Mouse (Mus musculus) hindbrain, postnatal 0 days (tissue): ENCODE data around the gene Prokr2. TPM values are rescaled to one million over a fixed set of nuclear protein-coding genes. Genes with fewer than 3 reads are reported as not detected.
"Not testable (repeated sequence)": the region's sequence is repeated elsewhere in the genome, so short reads cannot be mapped to it uniquely, and the experiment has no call there.

Experiments
- ATAC-seq: fragments of 200-750 bp; cut with Nextera tagmentation; 2 replicates; pipeline ENCODE4 v1.8.0; 2017; ENCODE audit warnings: mild to moderate bottlenecking, moderate TSS enrichment, moderate library complexity
- DNase-seq: peaks from one replicate; pipeline ENCODE4 v3.0.0-alpha.2; 2015; ENCODE audit warnings: low spot score
- H3K27ac ChIP-seq: fragments of 300-500 bp; sonication (generic); 2 replicates; pipeline ENCODE4 v1.5.1; 2014; ENCODE audit warnings: mild to moderate bottlenecking
- H3K27me3 ChIP-seq: fragments of 300-500 bp; sonication (generic); 2 replicates; pipeline ENCODE4 v1.6.1; 2014; ENCODE audit warnings: low read length, mixed read lengths; ENCODE audit not compliant: insufficient read depth
- H3K36me3 ChIP-seq: fragments of 300-500 bp; sonication (generic); 2 replicates; pipeline ENCODE4 v1.6.1; 2014; ENCODE audit warnings: low read length, mixed read lengths; ENCODE audit not compliant: insufficient read depth
- H3K4me1 ChIP-seq: fragments of 300-500 bp; sonication (generic); 2 replicates; pipeline ENCODE4 v1.6.1; 2014; ENCODE audit warnings: antibody characterized with exemption, low read length, mixed read lengths; ENCODE audit not compliant: insufficient read depth
- H3K4me2 ChIP-seq: fragments of 300-500 bp; sonication (generic); 2 replicates; pipeline ENCODE4 v1.6.1; 2014; ENCODE audit warnings: low read depth, mild to moderate bottlenecking, low read length, moderate library complexity, mixed read lengths
- H3K4me3 ChIP-seq: fragments of 300-500 bp; sonication (generic); 2 replicates; pipeline ENCODE4 v1.5.1; 2014; ENCODE audit warnings: low read length
- H3K9ac ChIP-seq: fragments of 300-500 bp; sonication (generic); replicated peaks from 2 replicates; pipeline ENCODE4 v1.6.1; 2014; ENCODE audit warnings: mild to moderate bottlenecking, low read length, moderate library complexity, mixed read lengths
- H3K9me3 ChIP-seq: fragments of 300-500 bp; sonication (generic); 2 replicates; pipeline ENCODE4 v1.6.1; 2016; ENCODE audit warnings: low read length, mixed read lengths
- CTCF ChIP-seq: IDR thresholded peaks from 2 replicates; pipeline ENCODE4 v1.5.1; 2016; ENCODE audit warnings: antibody characterized with exemption, control low read depth, low read depth
- WGBS: fragments of 180-500 bp; shearing (Covaris S2); extraction: QIAGEN DNeasy Blood & Tissue Kit; methylation state at CpG from one replicate; pipeline ENCODE4 v1.1.7; 2014; 5-methylcytosine and 5-hydroxymethylcytosine counted together
- polyA plus RNA-seq: library from polyadenylated mRNA; unstranded; fragments of >200 nt; fragmentation: Nextera tagmentation; extraction: Ambion mirVana; gene quantifications from 2 replicates; pipeline ENCODE4 v1.2.1, GENCODE M21; 2015
- total RNA-seq: library from RNA; depleted of rRNA; stranded (reverse); fragments of >200 nt; gene quantifications from 2 replicates; pipeline ENCODE4 v1.2.3, GENCODE M21; 2014; rRNA removed

Gene Prokr2
- total and polyA plus RNA-seq, 2 experiments from 2014 or later, result 2.8 to 8.4 TPM

DNA sequence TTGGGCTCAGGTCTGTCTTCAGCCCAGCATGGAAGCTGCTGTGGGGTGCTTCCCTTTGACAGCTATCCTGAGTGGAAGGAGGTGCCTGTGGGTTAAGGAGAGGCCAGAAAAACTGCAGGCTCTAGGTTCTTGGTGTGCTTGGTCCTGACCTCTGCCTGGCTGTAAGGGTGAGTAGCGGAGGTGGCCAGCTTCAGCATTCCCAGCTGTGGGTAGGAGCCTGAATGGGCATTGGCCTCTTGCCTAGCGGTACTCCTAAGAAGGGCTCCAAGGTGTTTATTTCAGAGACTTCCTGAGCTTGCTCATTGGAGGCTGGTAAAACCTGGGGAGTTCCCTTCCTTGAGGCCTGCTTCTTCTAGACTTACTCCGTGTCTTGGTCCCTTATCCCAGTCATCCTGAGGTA is 94.0 kb downstream of the Prokr2 start:
- H3K9ac ChIP-seq, result no peak overlapping the region
- H3K27ac ChIP-seq, result no peak overlapping the region; the same call in 1 of the 2 replicates
- no peak for ATAC-seq
- 59% methylated on average over 3 of the region's 3 CpGs for WGBS
- no peak for DNase-seq
- H3K36me3 ChIP-seq, result peaks cover 20% of the 10 kb centered on the region; the same call in 1 of the 2 replicates
- no peak overlapping the region for H3K4me3 ChIP-seq
- H3K4me2 ChIP-seq, result no peak overlapping the region
- peaks cover 12% of the 10 kb centered on the region for H3K4me1 ChIP-seq
- no peaks in the 10 kb centered on the region for H3K9me3 ChIP-seq
- no peak for TF ChIP-seq CTCF
- no peaks in the 10 kb centered on the region for H3K27me3 ChIP-seq

GRCm38 (mm10) chr2:132290808-132291207 is 94.4 kb downstream of the Prokr2 start:
- WGBS, result 62% methylated on average over 6 of the region's 6 CpGs
- Histone ChIP-seq H3K9ac (no peak overlapping the region), H3K4me1 (peaks cover 12% of the 10 kb centered on the region), H3K27ac (no peak overlapping the region), H3K4me3 (no peak overlapping the region), H3K36me3 (peaks cover 16% of the 10 kb centered on the region; the same call in 1 of the 2 replicates), H3K27me3 (no peaks in the 10 kb centered on the region), H3K4me2 (no peak overlapping the region), H3K9me3 (no peaks in the 10 kb centered on the region)
- no peak for TF ChIP-seq CTCF
- no peak for DNase-seq
- no peak for ATAC-seq

GRCm38 (mm10) chr2:132289213-132289612 is 96.0 kb downstream of the Prokr2 start:
- DNase-seq, ATAC-seq, H3K36me3 ChIP-seq, H3K4me2 ChIP-seq, H3K4me3 ChIP-seq, H3K9ac ChIP-seq, H3K9me3 ChIP-seq, H3K27ac ChIP-seq, H3K27me3 ChIP-seq: not testable (repeated sequence)
- peaks cover 12% of the 10 kb centered on the region for H3K4me1 ChIP-seq
- WGBS, result 86% methylated on average over 5 of the region's 7 CpGs

Other genes with a start within 250 kb of the Prokr2 start
- 62.6 and 83.1 TPM in 2 replicates for gene Slc23a2, start 240.3 kb downstream of the Prokr2 start, total RNA-seq
- gene Slc23a2, start 240.3 kb downstream of the Prokr2 start, polyA plus RNA-seq, result 43.0 and 49.4 TPM in 2 replicates
- 39.1 and 44.3 TPM in 2 replicates for gene Tmem230, start 137.6 kb downstream of the Prokr2 start, total RNA-seq
- 43.3 and 43.8 TPM in 2 replicates for gene Tmem230, start 137.6 kb downstream of the Prokr2 start, polyA plus RNA-seq
- gene Pcna, start 132.1 kb downstream of the Prokr2 start, total RNA-seq, result 140 and 174 TPM in 2 replicates
- gene Pcna, start 132.1 kb downstream of the Prokr2 start, polyA plus RNA-seq, result 130 and 131 TPM in 2 replicates
- 134 and 143 TPM in 2 replicates for gene Cds2, start 122.3 kb downstream of the Prokr2 start, total RNA-seq
- 38.7 and 39.2 TPM in 2 replicates for gene Cds2, start 122.3 kb downstream of the Prokr2 start, polyA plus RNA-seq
- 43.9 and 46.9 TPM in 2 replicates for gene Gpcpd1, start 202.3 kb upstream of the Prokr2 start, total RNA-seq
- gene Gpcpd1, start 202.3 kb upstream of the Prokr2 start, polyA plus RNA-seq, result 84.0 and 91.9 TPM in 2 replicates